Mouse (Mus musculus): ENCODE data around the gene Ndc80. TPM values are rescaled to one million over a fixed set of nuclear protein-coding genes. Genes with fewer than 3 reads are reported as not detected.
A peak's percentile ranks its signal among the peaks of the same experiment; 100 is the strongest.
"Not testable (repeated sequence)": the region's sequence is repeated elsewhere in the genome, so short reads cannot be mapped to it uniquely, and the experiment has no call there.

Gene Ndc80
- polyA plus RNA-seq, 1 experiment: 15.7 TPM

DNA sequence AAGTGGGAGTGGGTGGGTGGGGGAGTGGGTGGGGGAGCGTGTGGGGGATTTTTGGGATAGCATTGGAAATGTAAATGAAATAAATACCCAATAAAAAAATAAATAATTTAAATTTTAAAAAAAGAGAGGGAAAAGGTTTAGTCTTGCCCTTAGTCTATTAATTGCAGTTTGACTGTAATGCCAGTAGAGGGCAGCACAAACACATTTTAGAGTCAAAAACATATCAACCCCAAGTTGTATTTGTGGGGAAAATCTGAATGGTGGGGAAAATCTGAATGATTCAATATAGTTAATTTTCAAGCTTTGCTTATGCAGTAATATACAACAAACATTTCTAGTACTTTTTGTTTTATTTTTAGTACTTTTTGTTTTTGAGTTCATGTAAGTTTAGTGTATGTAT is 21.9 kb upstream of the Ndc80 start:
- H3ac ChIP-seq (ENCODE audit: control insufficient read depth, insufficient read length, low read depth): no peak overlapping the region

DNA sequence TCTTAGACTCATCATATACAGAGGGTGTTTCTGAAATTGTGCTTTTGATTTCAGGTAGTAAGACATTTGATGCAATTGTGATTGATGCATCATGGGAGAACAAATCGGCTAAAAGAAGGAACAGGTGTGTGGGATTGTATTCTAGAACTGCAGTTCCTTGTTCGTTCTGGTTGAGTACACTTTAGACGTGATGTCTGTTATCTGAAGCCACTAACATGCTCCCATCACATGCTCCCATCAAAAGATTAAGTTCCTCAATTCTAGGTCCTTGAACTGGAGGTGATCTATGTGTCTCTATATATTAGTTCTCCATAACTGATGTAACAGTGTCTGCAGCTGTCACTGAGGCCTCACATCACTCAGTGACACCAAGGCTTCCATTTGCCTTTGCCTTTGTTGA is 10.5 kb upstream of the Ndc80 start:
- TF ChIP-seq MAX (IDR thresholded peaks at IDR 0.05): no peak
- no peak for TF ChIP-seq MYOD1 (IDR thresholded peaks at IDR 0.05; ENCODE audit: control insufficient read depth, insufficient read length, low read depth)
- no peak for TF ChIP-seq FOSL1 (IDR thresholded peaks at IDR 0.05; ENCODE audit: insufficient read depth, low read length, poor library complexity, severe bottlenecking)
- TF ChIP-seq CEBPB (IDR thresholded peaks at IDR 0.05; ENCODE audit: low read depth): no peak
- no peak for TF ChIP-seq CTCF (IDR thresholded peaks at IDR 0.05; ENCODE audit: control insufficient read depth, insufficient read depth, insufficient read length)
- no peak for TF ChIP-seq MYOG (IDR thresholded peaks at IDR 0.05; ENCODE audit: control insufficient read depth, extremely low read depth, insufficient read length)
- Histone ChIP-seq H3ac (ENCODE audit: control insufficient read depth, insufficient read length, low read depth) (no peak overlapping the region), H3K4me3 (ENCODE audit: insufficient read depth, poor library complexity, severe bottlenecking) (no peak overlapping the region), H3K36me3 (ENCODE audit: control insufficient read depth, insufficient read depth) (no peaks in the 10 kb centered on the region), H3K79me2 (ENCODE audit: control insufficient read depth, insufficient read depth) (no peaks in the 10 kb centered on the region), H3K79me3 (ENCODE audit: low read depth) (no peaks in the 10 kb centered on the region), H3K27me3 (ENCODE audit: control insufficient read depth, insufficient read depth, insufficient read length) (no peaks in the 10 kb centered on the region)

More for the DNA sequence above, 21.9 kb upstream of the Ndc80 start:
- H3K79me2 ChIP-seq (ENCODE audit: control insufficient read depth, insufficient read depth): no peaks in the 10 kb centered on the region
- no peak for TF ChIP-seq CTCF (IDR thresholded peaks at IDR 0.05; ENCODE audit: control insufficient read depth, insufficient read depth, insufficient read length)
- H3K27me3 ChIP-seq (ENCODE audit: control insufficient read depth, insufficient read depth, insufficient read length): peaks cover 9% of the 10 kb centered on the region
- H3K36me3 ChIP-seq (ENCODE audit: control insufficient read depth, insufficient read depth): no peaks in the 10 kb centered on the region
- no peaks in the 10 kb centered on the region for H3K79me3 ChIP-seq (ENCODE audit: low read depth)
- no peak overlapping the region for H3K4me3 ChIP-seq (ENCODE audit: insufficient read depth, poor library complexity, severe bottlenecking)

DNA sequence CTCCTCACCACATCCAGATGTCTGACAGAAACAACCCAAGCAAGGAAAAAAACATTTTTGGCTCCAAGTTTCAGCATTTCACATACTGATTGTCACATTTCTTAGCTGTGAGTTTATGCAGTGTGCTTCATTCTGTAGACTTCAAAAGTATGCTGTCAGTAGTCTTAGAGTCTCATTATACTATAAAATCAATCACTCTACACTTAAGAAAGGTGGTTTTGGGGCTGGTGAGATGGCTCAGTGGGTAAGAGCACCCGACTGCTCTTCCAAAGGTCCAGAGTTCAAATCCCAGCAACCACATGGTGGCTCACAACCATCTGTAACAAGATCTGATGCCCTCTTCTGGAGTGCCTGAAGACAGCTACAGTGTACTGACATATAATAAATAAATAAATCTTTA is 8.9 kb upstream of the Ndc80 start:
- not testable (repeated sequence) for H3ac ChIP-seq (ENCODE audit: control insufficient read depth, insufficient read length, low read depth)

DNA sequence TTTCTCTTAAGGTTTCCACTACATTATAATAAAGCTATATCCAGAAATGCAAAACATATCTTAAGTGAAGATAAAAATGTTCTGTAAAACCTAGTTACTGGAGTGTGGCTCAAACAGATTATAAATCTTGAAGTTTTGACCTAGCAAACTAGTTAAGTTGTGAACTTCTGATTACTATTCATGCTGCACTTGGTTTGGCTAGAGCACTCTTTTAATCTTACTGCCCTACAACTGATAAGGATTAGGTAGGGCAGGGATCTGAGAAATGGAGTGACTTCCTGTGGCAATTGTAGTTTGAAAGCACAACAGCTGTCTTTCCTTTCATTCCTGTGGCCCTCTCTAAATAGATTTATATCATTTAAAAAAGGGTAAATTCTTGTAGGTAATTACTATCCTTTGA is 1.4 kb upstream of the Ndc80 start:
- Histone ChIP-seq H3ac (ENCODE audit: control insufficient read depth, insufficient read length, low read depth) (no peak overlapping the region), H3K36me3 (ENCODE audit: control insufficient read depth, insufficient read depth) (peaks cover 14% of the 10 kb centered on the region)
- no peak for TF ChIP-seq FOSL1 (IDR thresholded peaks at IDR 0.05; ENCODE audit: insufficient read depth, low read length, poor library complexity, severe bottlenecking)
- TF ChIP-seq CTCF (IDR thresholded peaks at IDR 0.05; ENCODE audit: control insufficient read depth, insufficient read depth, insufficient read length): no peak
- no peak for TF ChIP-seq CEBPB (IDR thresholded peaks at IDR 0.05; ENCODE audit: low read depth)
- no peak for TF ChIP-seq MAX (IDR thresholded peaks at IDR 0.05)
- no peak for TF ChIP-seq MYOD1 (IDR thresholded peaks at IDR 0.05; ENCODE audit: control insufficient read depth, insufficient read length, low read depth)
- no peak for TF ChIP-seq USF1 (IDR thresholded peaks at IDR 0.05; ENCODE audit: low read depth)
- TF ChIP-seq MYOG (IDR thresholded peaks at IDR 0.05; ENCODE audit: control insufficient read depth, extremely low read depth, insufficient read length): no peak

More for the DNA sequence above, 8.9 kb upstream of the Ndc80 start:
- H3K27me3 ChIP-seq (ENCODE audit: control insufficient read depth, insufficient read depth, insufficient read length); H3K4me3 ChIP-seq (ENCODE audit: insufficient read depth, poor library complexity, severe bottlenecking); H3K79me2 ChIP-seq (ENCODE audit: control insufficient read depth, insufficient read depth); H3K36me3 ChIP-seq (ENCODE audit: control insufficient read depth, insufficient read depth); H3K79me3 ChIP-seq (ENCODE audit: low read depth): not testable (repeated sequence)

DNA sequence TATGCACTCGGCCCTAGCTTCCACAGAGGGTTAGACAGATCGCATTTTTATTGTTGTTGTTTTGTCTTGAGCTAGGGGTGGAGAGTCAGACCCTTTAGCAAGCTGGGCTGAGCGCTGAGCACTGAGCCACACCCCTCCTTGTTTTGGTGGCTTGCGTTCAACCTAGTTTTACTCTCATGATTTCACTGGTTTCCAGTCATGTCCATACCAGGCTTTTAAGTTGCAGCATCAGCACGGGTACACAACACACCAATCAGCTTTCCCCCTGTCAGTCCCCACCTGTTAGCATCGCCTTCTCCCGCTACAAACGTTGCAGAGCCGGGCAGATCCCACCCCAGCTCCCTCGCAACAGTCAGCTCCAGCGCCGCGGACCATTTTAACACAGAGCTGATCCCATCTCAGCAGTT is 352 bp downstream of the Ndc80 start:
- Histone ChIP-seq H3K4me3 (ENCODE audit: insufficient read depth, poor library complexity, severe bottlenecking) (peak overlapping the region; percentile 79), H3K27me3 (ENCODE audit: control insufficient read depth, insufficient read depth, insufficient read length) (no peaks in the 10 kb centered on the region)
- TF ChIP-seq USF1 (IDR thresholded peaks at IDR 0.05; ENCODE audit: low read depth) (no peak), CEBPB (IDR thresholded peaks at IDR 0.05; ENCODE audit: low read depth) (no peak), CTCF (IDR thresholded peaks at IDR 0.05; ENCODE audit: control insufficient read depth, insufficient read depth, insufficient read length) (no peak), MAX (IDR thresholded peaks at IDR 0.05) (no peak), MYOG (IDR thresholded peaks at IDR 0.05; ENCODE audit: control insufficient read depth, extremely low read depth, insufficient read length) (no peak), FOSL1 (IDR thresholded peaks at IDR 0.05; ENCODE audit: insufficient read depth, low read length, poor library complexity, severe bottlenecking) (no peak), MYOD1 (IDR thresholded peaks at IDR 0.05; ENCODE audit: control insufficient read depth, insufficient read length, low read depth) (no peak)

More for the DNA sequence above, 1.4 kb upstream of the Ndc80 start:
- no peaks in the 10 kb centered on the region for H3K27me3 ChIP-seq (ENCODE audit: control insufficient read depth, insufficient read depth, insufficient read length)
- no peak overlapping the region for H3K4me3 ChIP-seq (ENCODE audit: insufficient read depth, poor library complexity, severe bottlenecking)
- peaks cover 20% of the 10 kb centered on the region for H3K79me2 ChIP-seq (ENCODE audit: control insufficient read depth, insufficient read depth)
- peaks cover 4% of the 10 kb centered on the region for H3K79me3 ChIP-seq (ENCODE audit: low read depth)

DNA sequence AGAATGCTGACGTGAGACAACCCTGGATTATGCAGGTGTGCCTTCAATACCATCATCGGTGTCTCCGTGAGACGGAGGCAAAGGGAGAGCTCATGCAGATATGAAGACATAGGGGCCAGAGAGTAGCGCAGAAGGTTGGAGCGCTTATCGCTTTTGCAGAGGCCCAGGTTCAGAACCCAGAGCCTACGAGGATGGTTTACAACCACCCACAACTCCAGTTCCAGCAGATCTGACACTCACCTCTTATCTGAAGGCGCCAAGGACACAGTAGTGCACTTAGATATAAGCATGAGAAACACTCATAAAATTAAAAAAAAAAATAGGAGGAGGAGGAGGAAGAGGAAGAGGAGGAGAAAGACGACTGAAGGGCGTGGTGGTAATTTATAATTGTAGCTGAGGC is 16.4 kb downstream of the Ndc80 start:
- H3K27me3 ChIP-seq (ENCODE audit: control insufficient read depth, insufficient read depth, insufficient read length): no peaks in the 10 kb centered on the region
- TF ChIP-seq USF1 (IDR thresholded peaks at IDR 0.05; ENCODE audit: low read depth) (no peak), FOSL1 (IDR thresholded peaks at IDR 0.05; ENCODE audit: insufficient read depth, low read length, poor library complexity, severe bottlenecking) (no peak), CTCF (IDR thresholded peaks at IDR 0.05; ENCODE audit: control insufficient read depth, insufficient read depth, insufficient read length) (no peak), MAX (IDR thresholded peaks at IDR 0.05) (no peak), MYOG (IDR thresholded peaks at IDR 0.05; ENCODE audit: control insufficient read depth, extremely low read depth, insufficient read length) (no peak), CEBPB (IDR thresholded peaks at IDR 0.05; ENCODE audit: low read depth) (no peak), MYOD1 (IDR thresholded peaks at IDR 0.05; ENCODE audit: control insufficient read depth, insufficient read length, low read depth) (no peak)
- H3K4me3 ChIP-seq (ENCODE audit: insufficient read depth, poor library complexity, severe bottlenecking): no peak overlapping the region
- no peaks in the 10 kb centered on the region for H3K79me2 ChIP-seq (ENCODE audit: control insufficient read depth, insufficient read depth)
- peaks cover 73% of the 10 kb centered on the region for H3K36me3 ChIP-seq (ENCODE audit: control insufficient read depth, insufficient read depth)
- H3K79me3 ChIP-seq (ENCODE audit: low read depth): no peaks in the 10 kb centered on the region
- no peak overlapping the region for H3ac ChIP-seq (ENCODE audit: control insufficient read depth, insufficient read length, low read depth)

More for the DNA sequence above, 352 bp downstream of the Ndc80 start:
- Histone ChIP-seq H3K79me2 (ENCODE audit: control insufficient read depth, insufficient read depth) (peaks cover 20% of the 10 kb centered on the region), H3ac (ENCODE audit: control insufficient read depth, insufficient read length, low read depth) (peak overlapping the region; percentile 62), H3K36me3 (ENCODE audit: control insufficient read depth, insufficient read depth) (peaks cover 25% of the 10 kb centered on the region), H3K79me3 (ENCODE audit: low read depth) (peaks cover 4% of the 10 kb centered on the region)
